Mouse (Mus musculus): ENCODE data around the gene Klra2.
"Not testable (repeated sequence)": the region's sequence is repeated elsewhere in the genome, so short reads cannot be mapped to it uniquely, and the experiment has no call there.

The Klra2 gene

GRCm38 (mm10) chr6:131247206-131247605 lies at the start of gene Klra2:
Klra2 (minus strand) TSS chr6:131247362.
- no peak for DNase-seq (ENCODE audit: low spot score in 2 of 2)

GRCm38 (mm10) chr6:131294435-131295112 lies 47.4 kb upstream of the Klra2 start:
- DNase-seq (ENCODE audit: low spot score in 2 of 2): no peak

DNA sequence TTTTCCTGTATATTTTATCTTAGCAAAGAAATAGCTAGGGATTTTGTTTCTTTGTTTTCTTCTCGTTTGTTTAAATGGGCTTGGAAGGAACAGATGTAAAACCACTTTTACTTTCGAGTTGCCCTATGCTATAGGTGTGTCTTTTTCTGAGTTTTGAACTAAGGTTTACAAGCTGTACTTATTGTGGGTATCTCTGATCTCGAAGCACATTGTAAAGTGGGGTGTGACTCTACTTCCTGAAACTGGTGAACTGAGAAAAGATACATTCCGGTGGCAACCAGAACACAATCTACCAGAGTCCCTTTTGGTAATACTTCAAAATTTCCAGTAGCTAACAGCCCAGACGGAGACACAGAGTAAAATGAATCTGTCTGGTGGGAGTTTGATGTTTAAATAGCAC lies 46.8 kb upstream of the Klra2 start:
- DNase-seq (ENCODE audit: low spot score in 2 of 2): no peak

DNA sequence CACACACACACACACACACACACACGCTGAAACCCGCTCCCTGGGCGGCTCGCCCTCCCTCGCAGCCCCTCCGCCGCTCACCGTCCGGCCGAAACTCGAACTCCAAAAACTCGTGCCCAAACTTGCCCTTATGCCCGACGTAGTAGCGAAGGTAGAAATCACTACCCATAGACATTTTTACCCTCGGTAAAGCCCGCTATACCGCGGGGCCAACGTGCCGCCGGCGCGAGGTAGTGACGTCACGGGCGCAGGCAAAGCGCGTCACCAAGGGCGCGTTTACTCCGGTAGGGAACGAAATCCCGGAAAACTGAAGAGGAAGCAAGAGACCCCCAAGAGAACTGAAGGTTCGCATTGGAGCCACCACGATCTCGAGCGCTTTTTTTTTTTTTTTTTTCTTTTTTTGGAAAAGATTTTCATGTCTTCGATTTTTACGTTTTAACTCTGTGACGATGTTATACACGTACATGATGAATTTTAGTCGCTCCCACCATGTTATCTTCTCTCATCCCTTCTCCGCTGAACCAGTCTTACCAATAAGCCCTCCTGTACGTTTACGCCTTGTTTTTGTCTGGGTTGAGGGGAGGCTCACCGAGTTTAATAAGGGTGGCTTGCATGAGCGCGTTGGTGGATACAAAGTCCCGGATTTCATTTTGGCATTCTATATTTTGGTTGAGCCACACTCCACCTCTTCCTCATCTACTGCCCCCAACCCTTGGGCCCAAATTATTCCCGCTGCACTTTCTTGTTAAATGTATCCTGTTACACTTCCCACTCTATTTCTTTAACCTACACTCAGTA lies 46.0 kb upstream of the Klra2 start, which contains the start of gene Magohb:
TSS of gene Magohb (minus strand) at position 254 of the 798 bp plus-strand sequence.
- peak; percentile 84 to 89 for DNase-seq (ENCODE audit: low spot score in 2 of 2)

DNA sequence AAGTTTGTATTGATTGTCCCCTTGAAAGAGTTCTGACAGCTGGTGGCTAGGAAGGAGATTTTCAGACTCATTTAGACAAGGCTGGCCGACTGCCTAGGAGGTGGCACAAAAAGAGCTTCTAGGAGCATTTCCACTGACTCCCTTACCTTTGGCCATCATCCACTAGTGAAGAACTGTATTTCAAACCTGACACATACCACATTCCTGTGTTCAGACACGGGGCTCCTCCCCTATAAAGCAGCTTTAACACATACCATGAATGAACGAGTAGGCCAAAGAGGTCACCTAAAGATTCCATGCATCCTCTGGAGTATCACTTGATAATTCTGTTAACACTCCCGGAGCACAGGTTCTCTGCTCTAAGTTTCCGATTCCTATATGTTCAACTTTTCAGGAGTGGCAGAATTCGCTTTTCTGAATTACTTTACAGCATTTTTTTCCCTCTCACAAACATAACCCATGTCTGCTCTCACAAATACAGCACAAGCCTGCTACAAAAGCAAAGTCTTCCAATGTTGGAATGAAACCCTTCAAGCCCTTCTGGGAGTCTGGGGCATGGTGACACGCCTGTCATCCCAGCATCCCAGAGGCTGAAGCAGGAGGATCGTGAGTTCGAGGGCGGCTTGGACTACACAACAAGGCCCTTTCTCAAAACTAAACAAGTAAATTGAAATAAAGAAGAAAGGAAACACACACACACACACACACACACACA lies 45.3 kb upstream of the Klra2 start:
- DNase-seq (ENCODE audit: low spot score in 2 of 2): no peak

DNA sequence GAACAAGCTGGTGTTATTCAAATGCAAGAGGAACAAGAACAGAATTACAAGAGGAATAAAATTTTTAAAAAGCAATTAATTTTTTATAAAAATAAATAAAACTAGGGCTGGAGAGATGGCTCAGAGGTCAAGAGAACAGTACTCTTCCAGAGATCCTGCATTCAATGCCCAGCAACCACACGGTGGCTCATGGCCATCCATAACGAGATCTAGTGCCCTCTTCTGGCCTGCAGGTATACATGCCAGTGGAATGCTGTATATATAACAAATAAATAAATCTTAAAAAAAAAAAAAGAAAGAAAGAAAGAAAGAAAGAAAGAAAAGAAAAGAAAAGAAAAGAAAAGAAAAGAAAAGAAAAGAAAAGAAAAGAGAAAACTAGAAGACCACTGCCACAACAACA lies 43.3 kb upstream of the Klra2 start:
- DNase-seq (ENCODE audit: low spot score in 2 of 2): peak in 1 of 2 experiments; percentile 17

DNA sequence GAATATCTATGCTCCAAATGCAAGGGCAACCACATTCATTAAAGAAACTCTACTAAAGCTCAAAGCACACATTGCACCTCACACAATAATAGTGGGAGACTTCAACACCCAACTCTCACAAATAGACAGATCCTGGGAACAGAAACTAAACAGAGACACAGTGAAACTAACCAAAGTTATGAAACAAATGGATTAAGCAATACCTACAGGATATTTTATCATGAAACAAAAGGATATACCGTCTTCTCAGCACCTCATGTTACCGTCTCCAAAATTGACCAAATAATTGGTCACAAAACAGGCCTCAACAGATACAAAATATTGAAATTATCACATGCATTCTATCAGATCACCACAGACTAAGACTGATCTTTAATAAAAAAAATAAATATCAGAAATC lies 31.0 kb upstream of the Klra2 start:
- DNase-seq (ENCODE audit: low spot score in 2 of 2): not testable (repeated sequence)

- DNase-seq (ENCODE audit: low spot score in 2 of 2): no peak
Measured at GRCm38 (mm10) chr6:131276659-131277058, 29.5 kb upstream of the Klra2 start.

DNA sequence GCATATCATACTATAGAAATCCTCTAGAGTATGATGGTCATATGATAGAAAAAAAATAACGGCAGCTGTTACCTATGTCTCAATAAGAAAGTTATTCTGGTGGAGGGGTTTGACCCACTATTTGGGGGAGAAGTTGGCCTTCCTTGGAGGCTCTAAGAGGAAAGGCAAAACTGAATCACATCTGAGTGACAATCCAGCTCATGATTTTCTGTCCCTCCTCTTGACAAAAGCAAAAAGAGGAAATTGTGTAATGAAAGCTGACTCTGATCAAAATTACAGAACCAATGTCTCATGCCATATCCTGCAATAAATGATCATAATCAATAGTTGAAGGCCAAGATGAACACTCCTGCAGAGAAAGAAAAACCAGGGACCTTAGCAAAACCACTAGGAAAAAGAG lies 25.1 kb upstream of the Klra2 start:
- no peak for DNase-seq (ENCODE audit: low spot score in 2 of 2)

DNA sequence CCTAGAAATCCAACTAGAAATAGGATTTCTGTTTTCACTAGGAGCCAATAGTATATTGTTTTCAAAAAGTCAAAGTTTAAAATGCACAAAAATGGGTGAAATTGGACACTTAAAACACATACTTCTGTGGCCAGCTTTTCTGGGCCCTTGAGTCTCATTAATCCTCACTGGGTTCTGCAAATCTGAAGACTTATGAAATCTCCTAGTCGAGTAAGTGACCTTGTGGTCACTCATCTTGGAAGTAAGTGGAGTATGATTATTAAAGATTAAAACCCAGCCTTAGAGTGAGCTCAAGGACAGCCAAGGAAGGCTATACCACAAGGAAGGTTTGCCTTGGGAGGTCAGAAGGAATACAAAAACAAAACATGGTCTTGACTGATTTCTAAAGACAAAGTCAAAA lies 23.1 kb upstream of the Klra2 start:
- DNase-seq (ENCODE audit: low spot score in 2 of 2): no peak

- DNase-seq (ENCODE audit: low spot score in 2 of 2): no peak
Measured at GRCm38 (mm10) chr6:131269599-131269998, 22.4 kb upstream of the Klra2 start.

DNA sequence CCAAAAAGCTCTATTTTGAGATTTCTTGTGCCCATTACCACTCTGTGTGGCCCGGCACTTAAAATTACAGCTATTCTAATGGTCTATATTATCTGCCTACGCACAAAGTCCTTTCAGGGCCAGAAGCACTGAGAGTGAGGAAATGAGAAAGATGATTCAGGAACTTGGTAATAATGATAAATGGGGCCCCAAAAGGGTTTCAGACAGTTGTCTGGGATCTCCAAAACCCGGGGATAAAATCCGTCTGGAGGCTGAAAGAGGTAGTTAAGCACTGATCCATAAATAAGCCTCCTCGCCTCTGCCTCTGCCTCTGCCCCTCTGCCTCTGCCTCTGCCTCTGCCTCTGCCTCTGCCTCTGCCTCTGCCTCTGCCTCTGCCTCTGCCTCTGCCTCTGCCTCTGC lies 17.0 kb upstream of the Klra2 start:
- no peak for DNase-seq (ENCODE audit: low spot score in 2 of 2)

GRCm38 (mm10) chr6:131262778-131263177 lies 15.6 kb upstream of the Klra2 start:
- no peak for DNase-seq (ENCODE audit: low spot score in 2 of 2)

- DNase-seq (ENCODE audit: low spot score in 2 of 2): no peak
Measured at GRCm38 (mm10) chr6:131262009-131262408, 14.8 kb upstream of the Klra2 start.

DNA sequence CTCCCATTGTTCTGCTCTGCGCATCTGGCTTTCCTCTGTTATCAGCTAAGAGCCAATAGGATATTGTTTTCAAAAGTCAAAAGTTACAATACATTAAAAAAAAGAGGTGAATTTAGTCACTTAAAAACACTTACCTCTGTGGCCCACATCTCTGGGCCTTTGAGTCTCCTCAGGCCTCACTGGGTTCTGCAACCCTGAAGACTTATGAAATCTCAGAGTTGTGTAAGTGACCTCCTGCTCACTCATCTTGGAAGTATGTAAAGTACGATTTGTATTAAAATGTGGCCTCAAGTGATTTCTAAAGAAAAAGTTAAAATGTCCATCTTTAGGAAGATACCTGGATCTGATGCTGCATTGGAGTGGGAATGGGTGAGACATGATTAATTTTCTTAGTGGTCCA lies 2.1 kb downstream of the Klra2 start:
- DNase-seq (ENCODE audit: low spot score in 2 of 2): no peak

Data from frontal cortex, postnatal 36 days (tissue).